23 mouse cellular contexts compared by ENCODE assay signal in the genomic region with DNA sequence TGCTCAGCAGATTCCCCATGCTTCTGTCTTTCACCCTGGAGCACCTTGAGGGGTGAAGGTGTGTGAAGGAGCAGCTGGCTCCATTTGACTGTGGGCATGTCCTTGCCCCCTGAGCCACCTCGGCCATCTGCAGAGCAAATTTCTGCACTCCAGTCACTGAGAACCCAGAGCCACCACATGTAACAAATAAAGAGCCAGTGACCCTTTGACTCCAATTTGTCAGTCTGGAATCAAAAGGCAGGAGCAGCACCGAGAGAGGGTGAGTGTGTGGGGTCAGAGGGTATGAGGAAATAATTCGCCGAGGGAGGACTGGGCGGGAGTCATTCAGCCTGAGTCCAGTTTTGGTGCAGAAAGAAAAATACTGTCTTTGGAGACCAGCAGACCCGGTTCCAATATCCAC. TPM values are rescaled to one million over a fixed set of nuclear protein-coding genes. Genes with fewer than 3 reads are reported as not detected.
DNase-seq lines count a peak whose midpoint lies in the region; ATAC-seq and TF ChIP-seq lines count a peak whose summit lies in the region.
"Had no signal": no experiment of that assay in that cellular context is flagged by ENCODE, and none has a peak within 500 bp of the region (broad histone marks: within the 10 kb centered on the region; RNA-seq: fewer than 3 reads in every experiment).

No protein-coding gene starts in this region.

- H3K36me3 ChIP-seq in forebrain, embryonic 11.5 days (ENCODE audit: control insufficient read depth, insufficient read depth, low read length) = no peaks in the 10 kb centered on the region; the same call in 1 of the 2 replicates
- H3K36me3 ChIP-seq in forebrain, embryonic 14.5 days (ENCODE audit: control insufficient read depth, insufficient read depth, low read length) = peaks cover 37% of the 10 kb centered on the region
- H3K36me3 ChIP-seq in kidney, postnatal 0 days (ENCODE audit: insufficient read depth, low read length) = 0 out of 2 replicates have a peak, but pooled peaks cover 17% of the 10 kb centered on the region
- H3K36me3 ChIP-seq in kidney, adult 2 months (ENCODE audit: control insufficient read depth, insufficient read depth, low read length) = peaks cover 2% of the 10 kb centered on the region; the same call in 1 of the 2 replicates
- H3K36me3 ChIP-seq in embryonic facial prominence, embryonic 12.5 days = peaks cover 52% of the 10 kb centered on the region
- H3K36me3 ChIP-seq: liver, embryonic 15.5 days had no signal

- TF ChIP-seq POLR2A in kidney, adult 2 months (IDR thresholded peaks at IDR 0.05; ENCODE audit: low read depth, low read length) = no peak
- no peak for TF ChIP-seq POLR2A in olfactory bulb, adult 2 months (IDR thresholded peaks at IDR 0.05; ENCODE audit: insufficient read depth, low read depth, low read length)

- DNase-seq in forebrain, embryonic 11.5 days (ENCODE audit: low spot score) = peak; percentile 45
- no peak for DNase-seq in forebrain, embryonic 14.5 days (ENCODE audit: low spot score)
- no peak for DNase-seq in kidney, postnatal 0 days (ENCODE audit: low spot score)
- no peak for DNase-seq in kidney, adult 2 months
- no peak for DNase-seq in layer of hippocampus, adult 9-10 months (ENCODE audit: low spot score)
- DNase-seq: adrenal gland, adult 2 months; cerebellum, postnatal 14 days; heart, adult 11 months; kidney, adult 18-20 months; lung, postnatal 10 days; retina, postnatal 1 day; right cerebral cortex, postnatal 4 days; thymus, postnatal 25 days had no signal

- ATAC-seq in forebrain, embryonic 11.5 days (replicated peaks; ENCODE audit: low FRiP score) = no peak
- ATAC-seq in forebrain, embryonic 14.5 days = no peak
- no peak for ATAC-seq in kidney, postnatal 0 days (replicated peaks; ENCODE audit: low FRiP score, low read depth)
- no peak for ATAC-seq in embryonic facial prominence, embryonic 12.5 days (ENCODE audit: insufficient number of reproducible peaks, insufficient read depth, low FRiP score, low TSS enrichment)
- ATAC-seq in erythroblast, adult 5-6 weeks (replicated peaks; ENCODE audit: low FRiP score, poor library complexity, severe bottlenecking) = no peak
- ATAC-seq: forebrain, embryonic 15.5 days had no signal

- H3K4me3 ChIP-seq in forebrain, embryonic 11.5 days (ENCODE audit: low read depth, low read length) = no peak overlapping the region
- no peak overlapping the region for H3K4me3 ChIP-seq in forebrain, embryonic 14.5 days (ENCODE audit: low read depth, low read length)
- no peak overlapping the region for H3K4me3 ChIP-seq in kidney, postnatal 0 days (replicated peaks; ENCODE audit: low read depth, low read length)
- no peak overlapping the region for H3K4me3 ChIP-seq in kidney, adult 2 months (ENCODE audit: insufficient read depth, low read depth, low read length)
- H3K4me3 ChIP-seq in embryonic facial prominence, embryonic 12.5 days = no peak overlapping the region
- no peak overlapping the region for H3K4me3 ChIP-seq in olfactory bulb, adult 2 months (ENCODE audit: insufficient read depth, low read depth, low read length)
- H3K4me3 ChIP-seq: embryonic facial prominence, embryonic 15.5 days; forebrain, embryonic 15.5 days; heart, embryonic 15.5 days; limb, embryonic 13.5 days; liver, embryonic 15.5 days; megakaryocyte, embryonic 14.5 days had no signal

- no peak for TF ChIP-seq CTCF in kidney, postnatal 0 days (IDR thresholded peaks at IDR 0.05; ENCODE audit: low read depth)
- TF ChIP-seq CTCF in kidney, adult 2 months (conservative IDR thresholded peaks at IDR 0.05; ENCODE audit: insufficient read depth, insufficient read length, low read depth, low read length) = no peak
- no peak for TF ChIP-seq CTCF in olfactory bulb, adult 2 months (IDR thresholded peaks at IDR 0.05; ENCODE audit: insufficient read depth, low read depth, low read length)

- WGBS in forebrain, embryonic 11.5 days = 50% methylated on average over 6 of the region's 6 CpGs
- 67% methylated on average over 6 of the region's 6 CpGs for WGBS in forebrain, embryonic 14.5 days
- 27% methylated on average over 6 of the region's 6 CpGs for WGBS in kidney, postnatal 0 days
- WGBS in kidney, adult 2 months = 32% methylated on average over 6 of the region's 6 CpGs
- 14% methylated on average over 6 of the region's 6 CpGs for WGBS in embryonic facial prominence, embryonic 12.5 days
- 69% methylated on average over 6 of the region's 6 CpGs for WGBS in olfactory bulb, adult 2 months

- H3K27ac ChIP-seq in forebrain, embryonic 11.5 days (ENCODE audit: low read depth, low read length) = no peak overlapping the region
- H3K27ac ChIP-seq in forebrain, embryonic 14.5 days (ENCODE audit: low read depth, low read length) = no peak overlapping the region
- peak overlapping the region; percentile 73; the same call in 1 of the 2 replicates for H3K27ac ChIP-seq in kidney, postnatal 0 days
- H3K27ac ChIP-seq in kidney, adult 2 months (ENCODE audit: insufficient read depth, low read depth, low read length) = no peak overlapping the region
- H3K27ac ChIP-seq in embryonic facial prominence, embryonic 12.5 days = peak overlapping the region; percentile 47; the same call in 1 of the 2 replicates
- 0 out of 2 replicates have a peak overlapping the region, but pooled peaks have one; percentile 82 for H3K27ac ChIP-seq in olfactory bulb, adult 2 months (ENCODE audit: insufficient read depth, low read depth, low read length)
- H3K27ac ChIP-seq: embryonic facial prominence, embryonic 15.5 days; forebrain, embryonic 15.5 days; heart, embryonic 15.5 days; liver, embryonic 15.5 days had no signal

- no peaks in the 10 kb centered on the region for H3K27me3 ChIP-seq in forebrain, embryonic 11.5 days (ENCODE audit: control insufficient read depth, insufficient read depth, low read length)
- no peaks in the 10 kb centered on the region for H3K27me3 ChIP-seq in forebrain, embryonic 14.5 days (replicated peaks; ENCODE audit: control insufficient read depth, insufficient read depth, low read length)
- H3K27me3 ChIP-seq in kidney, postnatal 0 days (ENCODE audit: insufficient read depth, low read length) = no peaks in the 10 kb centered on the region
- H3K27me3 ChIP-seq in kidney, adult 2 months (replicated peaks; ENCODE audit: control insufficient read depth, insufficient read depth, low read length) = no peaks in the 10 kb centered on the region
- no peaks in the 10 kb centered on the region for H3K27me3 ChIP-seq in embryonic facial prominence, embryonic 12.5 days
- H3K27me3 ChIP-seq: CH12.LX; embryonic facial prominence, embryonic 15.5 days; forebrain, embryonic 15.5 days; heart, embryonic 15.5 days; limb, embryonic 13.5 days; liver, embryonic 15.5 days; megakaryocyte, embryonic 14.5 days had no signal

- no peak overlapping the region for H3K4me2 ChIP-seq in forebrain, embryonic 11.5 days (ENCODE audit: low read depth, low read length, severe bottlenecking)
- no peak overlapping the region for H3K4me2 ChIP-seq in forebrain, embryonic 14.5 days (ENCODE audit: low read length)
- H3K4me2 ChIP-seq in kidney, postnatal 0 days (ENCODE audit: low read length) = no peak overlapping the region
- H3K4me2 ChIP-seq in embryonic facial prominence, embryonic 12.5 days (replicated peaks) = no peak overlapping the region
- H3K4me2 ChIP-seq: embryonic facial prominence, embryonic 15.5 days; forebrain, embryonic 15.5 days; heart, embryonic 15.5 days; limb, embryonic 13.5 days; liver, embryonic 15.5 days had no signal

- no peaks in the 10 kb centered on the region for H3K4me1 ChIP-seq in forebrain, embryonic 11.5 days (replicated peaks; ENCODE audit: control insufficient read depth, insufficient read depth, low read length)
- no peaks in the 10 kb centered on the region for H3K4me1 ChIP-seq in forebrain, embryonic 14.5 days (ENCODE audit: control insufficient read depth, insufficient read depth, low read length)
- peaks cover 14% of the 10 kb centered on the region for H3K4me1 ChIP-seq in kidney, postnatal 0 days (replicated peaks; ENCODE audit: insufficient read depth, low read length)
- H3K4me1 ChIP-seq in kidney, adult 2 months (ENCODE audit: control insufficient read depth, insufficient read depth, low read length) = peaks cover 13% of the 10 kb centered on the region
- H3K4me1 ChIP-seq in embryonic facial prominence, embryonic 12.5 days = peaks cover 18% of the 10 kb centered on the region
- peaks cover 40% of the 10 kb centered on the region for H3K4me1 ChIP-seq in olfactory bulb, adult 2 months (ENCODE audit: control insufficient read depth, insufficient read depth, low read length)

- H3K9me3 ChIP-seq in forebrain, embryonic 11.5 days (ENCODE audit: control insufficient read depth, low read length) = no peaks in the 10 kb centered on the region
- H3K9me3 ChIP-seq in forebrain, embryonic 14.5 days (replicated peaks; ENCODE audit: control insufficient read depth, low read length) = no peaks in the 10 kb centered on the region
- no peaks in the 10 kb centered on the region for H3K9me3 ChIP-seq in kidney, postnatal 0 days (replicated peaks; ENCODE audit: low read length)
- no peaks in the 10 kb centered on the region for H3K9me3 ChIP-seq in embryonic facial prominence, embryonic 12.5 days
- H3K9me3 ChIP-seq: embryonic facial prominence, embryonic 15.5 days; forebrain, embryonic 15.5 days; heart, embryonic 15.5 days; limb, embryonic 13.5 days; liver, embryonic 15.5 days had no signal

- no peak overlapping the region for H3K9ac ChIP-seq in forebrain, embryonic 11.5 days (ENCODE audit: low read length)
- no peak overlapping the region for H3K9ac ChIP-seq in forebrain, embryonic 14.5 days (ENCODE audit: low read length)
- H3K9ac ChIP-seq in kidney, postnatal 0 days (ENCODE audit: low read depth, low read length) = no peak overlapping the region
- no peak overlapping the region for H3K9ac ChIP-seq in embryonic facial prominence, embryonic 12.5 days
- H3K9ac ChIP-seq: embryonic facial prominence, embryonic 15.5 days; forebrain, embryonic 15.5 days; heart, embryonic 15.5 days; liver, embryonic 15.5 days had no signal

RNA-seq across cellular contexts. Expression of gene Dnmt3a, which starts 44.9 kb away (rescaled TPM):
- 102 and 104 TPM in 2 replicates for polyA plus RNA-seq in forebrain, embryonic 11.5 days (2014; fragmentation: Nextera tagmentation; extraction: Ambion mirVana)
- polyA plus RNA-seq in forebrain, embryonic 14.5 days (2014; fragmentation: Nextera tagmentation; extraction: Ambion mirVana) = 28.0 and 32.0 TPM in 2 replicates
- 96.5 and 112 TPM in 2 replicates for polyA plus RNA-seq in kidney, postnatal 0 days (2015; fragmentation: Nextera tagmentation; extraction: Ambion mirVana)
- 11.8 and 12.9 TPM in 2 replicates for polyA plus RNA-seq in kidney, adult 2 months (2012; rRNA removed)
- 220 and 229 TPM in 2 replicates for polyA plus RNA-seq in embryonic facial prominence, embryonic 12.5 days (2016; fragmentation: Nextera tagmentation; extraction: Ambion mirVana)
- polyA plus RNA-seq in olfactory bulb, adult 2 months (2012; ENCODE audit: insufficient read depth, insufficient read length, low replicate concordance, missing spikeins) = not detected in 2 replicates
- 5.4 and 8.6 TPM in 2 replicates for total RNA-seq in erythroblast, adult 5-6 weeks (2015; ENCODE audit: low replicate concordance)
- 2.9 and 5.3 TPM in 2 replicates for total RNA-seq in erythroblast, adult 5-6 weeks (2017; ENCODE audit: low replicate concordance)

Comparison
In these comparisons a context has a peak if more than half of its experiments do, and no peak if none do; other contexts are left out.
1. H3K27ac ChIP-seq: peak in kidney, postnatal 0 days (single experiment), embryonic facial prominence, embryonic 12.5 days (single experiment) and olfactory bulb, adult 2 months (single experiment); none in forebrain, embryonic 11.5 days (single experiment), forebrain, embryonic 14.5 days (single experiment) and kidney, adult 2 months (single experiment).